Mouse (Mus musculus) mesoderm, embryonic 11.5 days (tissue): ENCODE measurements around the gene Dnajb13.

ENCODE experiments used
- DNase-seq: peaks from one replicate; pipeline ENCODE4 v3.0.0-alpha.2; 2012; ENCODE audit warnings: low read depth, low spot score

Gene Dnajb13

GRCm38 (mm10) chr7:100459862-100460261, 54.9 kb downstream of the Dnajb13 start:
- no peak for DNase-seq

- no peak for DNase-seq
These were observed 56.6 kb downstream of the Dnajb13 start for GRCm38 (mm10) chr7:100458153-100458552.
